ENCODE assay signal across 30 mouse cellular contexts in genomic region chr7:144807976-144808577, GRCm38 (mm10). TPM values are rescaled to one million over a fixed set of nuclear protein-coding genes. Genes with fewer than 3 reads are reported as not detected.
A peak's percentile ranks its signal among the peaks of the same experiment; 100 is the strongest.
DNase-seq lines count a peak whose midpoint lies in the region; ATAC-seq and TF ChIP-seq lines count a peak whose summit lies in the region.
"Had no signal": no experiment of that assay in that cellular context is flagged by ENCODE, and none has a peak within 500 bp of the region (broad histone marks: within the 10 kb centered on the region; RNA-seq: fewer than 3 reads in every experiment).

No protein-coding gene starts in this region.

- H3K9ac ChIP-seq in MEL (ENCODE audit: control insufficient read depth, low read depth, low read length, poor library complexity, severe bottlenecking): no peak overlapping the region
- peak overlapping the region; percentile 12; the same call in 1 of the 2 replicates for H3K9ac ChIP-seq in liver, embryonic 12.5 days
- H3K9ac ChIP-seq: forebrain, embryonic 12.5 days; hindbrain, embryonic 15.5 days; lung, embryonic 15.5 days; neural tube, embryonic 13.5 days had no signal

- no peak overlapping the region for H3K27ac ChIP-seq in MEL (ENCODE audit: control insufficient read depth, low read depth, low read length)
- peak overlapping the region; percentile 10; the same call in 1 of the 2 replicates for H3K27ac ChIP-seq in liver, embryonic 12.5 days
- H3K27ac ChIP-seq: forebrain, embryonic 12.5 days; gastrocnemius, adult 2 months; hindbrain, embryonic 15.5 days; lung, embryonic 15.5 days; midbrain, embryonic 10.5 days; neural tube, embryonic 13.5 days had no signal

- no peaks in the 10 kb centered on the region for H3K36me3 ChIP-seq in MEL (ENCODE audit: control insufficient read depth in 1 of 2, insufficient read depth in 2 of 2, low read length in 2 of 2)
- no peaks in the 10 kb centered on the region for H3K36me3 ChIP-seq in liver, embryonic 12.5 days
- H3K36me3 ChIP-seq: forebrain, embryonic 12.5 days; hindbrain, embryonic 15.5 days; lung, embryonic 15.5 days; midbrain, embryonic 10.5 days; neural tube, embryonic 13.5 days had no signal

- no peak overlapping the region for H3K4me2 ChIP-seq in liver, embryonic 12.5 days
- H3K4me2 ChIP-seq: forebrain, embryonic 12.5 days; hindbrain, embryonic 15.5 days; lung, embryonic 15.5 days; neural tube, embryonic 13.5 days had no signal

- H3K4me1 ChIP-seq in MEL (ENCODE audit: control insufficient read depth in 1 of 2, insufficient read depth in 2 of 2, low read length in 2 of 2): peaks cover 0 to 8% of the 10 kb centered on the region in 2 experiments; a peak in 2 of 4 replicates
- peaks cover 46% of the 10 kb centered on the region for H3K4me1 ChIP-seq in liver, embryonic 12.5 days
- H3K4me1 ChIP-seq: forebrain, embryonic 12.5 days; hindbrain, embryonic 15.5 days had no signal

- H3K79me2 ChIP-seq in MEL (ENCODE audit: control insufficient read depth, insufficient read depth, low read length, poor library complexity): no peaks in the 10 kb centered on the region

- peak; percentile 10 for DNase-seq in MEL (ENCODE audit: low read depth, low spot score)
- no peak for DNase-seq in ovary, postnatal 14 days (ENCODE audit: low spot score)
- no peak for DNase-seq in kidney, postnatal 25 days
- DNase-seq in lung, postnatal 36 days: no peak
- DNase-seq: adrenal gland, adult 8-10 months; cerebellum, adult 8-10 months; gastrocnemius, adult 2 months; kidney, postnatal 4 days; lung, postnatal 4 days; right cerebral cortex, postnatal 4 days; thymus, adult 2 months had no signal

- no peak overlapping the region for H3K4me3 ChIP-seq in MEL (ENCODE audit: control insufficient read depth in 1 of 2, insufficient read depth in 1 of 2, low read depth in 2 of 2, low read length in 2 of 2)
- no peak overlapping the region for H3K4me3 ChIP-seq in liver, embryonic 12.5 days
- H3K4me3 ChIP-seq: forebrain, embryonic 12.5 days; gastrocnemius, adult 2 months; hindbrain, embryonic 15.5 days; lung, embryonic 15.5 days; midbrain, embryonic 10.5 days; myocyte; neural tube, embryonic 13.5 days had no signal

- 0 out of 4 replicates have a peak, but pooled peaks of 1 of the 2 experiments have one; percentile 32 for TF ChIP-seq EP300 in MEL (IDR thresholded peaks at IDR 0.05; ENCODE audit: low read depth in 1 of 2, low read length in 2 of 2)

- no peak for TF ChIP-seq RAD21 in MEL (IDR thresholded peaks at IDR 0.05; ENCODE audit: low read depth, low read length)

- peak; percentile 62 for ATAC-seq in erythroid progenitor cell, adult 5-6 weeks (replicated peaks; ENCODE audit: low FRiP score, poor library complexity, severe bottlenecking)
- ATAC-seq in liver, embryonic 12.5 days: peak; percentile 91
- peak; percentile 85 for ATAC-seq in megakaryocyte progenitor cell, adult 5-6 weeks (replicated peaks; ENCODE audit: poor library complexity)
- ATAC-seq: midbrain, embryonic 16.5 days had no signal

- no peaks in the 10 kb centered on the region for H3K9me3 ChIP-seq in MEL (replicated peaks; ENCODE audit: insufficient read depth, low read length)
- no peaks in the 10 kb centered on the region for H3K9me3 ChIP-seq in liver, embryonic 12.5 days (replicated peaks)
- H3K9me3 ChIP-seq: forebrain, embryonic 12.5 days; hindbrain, embryonic 15.5 days; lung, embryonic 15.5 days; midbrain, embryonic 10.5 days; neural tube, embryonic 13.5 days had no signal

- 30% methylated on average over 4 of the region's 4 CpGs for WGBS in liver, embryonic 12.5 days (ENCODE audit: insufficient replicate concordance)

- H3K27me3 ChIP-seq in MEL (ENCODE audit: control insufficient read depth in 1 of 2, insufficient read depth in 2 of 2, low read length in 2 of 2): no peaks in the 10 kb centered on the region
- H3K27me3 ChIP-seq in liver, embryonic 12.5 days (replicated peaks): peaks cover 16% of the 10 kb centered on the region
- H3K27me3 ChIP-seq: hindbrain, embryonic 15.5 days had no signal

- TF ChIP-seq CTCF in MEL (IDR thresholded peaks at IDR 0.05 in 2 of 3, conservative IDR thresholded peaks at IDR 0.05 in 1 of 3; ENCODE audit: control insufficient read depth in 1 of 3, insufficient read depth in 1 of 3, low read depth in 2 of 3, low read length in 3 of 3, poor library complexity in 1 of 3, severe bottlenecking in 1 of 3): no peak

- TF ChIP-seq POLR2A in MEL (IDR thresholded peaks at IDR 0.05; ENCODE audit: control insufficient read depth in 1 of 2, insufficient read depth in 1 of 2, low read depth in 1 of 2, low read length in 2 of 2, poor library complexity in 1 of 2): no peak

TF ChIP-seq in MEL, 35 proteins besides CTCF, POLR2A, EP300 and RAD21:
- TF ChIP-seq TCF12 (IDR thresholded peaks at IDR 0.05; ENCODE audit: low read depth, low read length) (peak; percentile 50; the same call in 1 of the 2 replicates), TAL1 (IDR thresholded peaks at IDR 0.05; ENCODE audit: low read length) (no peak)

RNA-seq across cellular contexts. Expression of gene Fgf3, which starts 29.8 kb away (rescaled TPM):
- not detected in 2 replicates for total RNA-seq in MEL (2012; rRNA removed)
- polyA plus RNA-seq in MEL (2012; ENCODE audit: insufficient read depth in 1 of 2, insufficient read length in 2 of 2, low read depth in 1 of 2, low replicate concordance in 2 of 2, missing spikeins in 1 of 2): not detected
- total RNA-seq in erythroid progenitor cell, adult 5-6 weeks (2015; ENCODE audit: low replicate concordance): 0.36 TPM in 1 of 2 replicates, not detected in the other
- total RNA-seq in erythroid progenitor cell, adult 5-6 weeks (2017; ENCODE audit: low replicate concordance): 1.1 TPM in 1 of 2 replicates, not detected in the other
- polyA plus RNA-seq in liver, embryonic 12.5 days (2016; fragmentation: Nextera tagmentation; extraction: Ambion mirVana): 0.20 and 0.47 TPM in 2 replicates
- 1.0 and 2.1 TPM in 2 replicates for total RNA-seq in megakaryocyte progenitor cell, adult 5-6 weeks (2015)
- 0.37 and 1.4 TPM in 2 replicates for total RNA-seq in megakaryocyte progenitor cell, adult 5-6 weeks (2017)
- total RNA-seq: gastrocnemius, adult 2 months; gastrocnemius, postnatal 4 days had no signal
- polyA plus RNA-seq: heart, postnatal 0 days; intestine, embryonic 14.5 days; lung, embryonic 15.5 days; myocyte; stomach, embryonic 14.5 days; urinary bladder, adult 2 months had no signal

RNA-seq across cellular contexts. Expression of gene Fgf4, which starts 39.1 kb away (rescaled TPM):
- not detected in 2 replicates for total RNA-seq in MEL (2012; rRNA removed)
- polyA plus RNA-seq in MEL (2012; ENCODE audit: insufficient read depth in 1 of 2, insufficient read length in 2 of 2, low read depth in 1 of 2, low replicate concordance in 2 of 2, missing spikeins in 1 of 2): not detected
- total RNA-seq in erythroid progenitor cell, adult 5-6 weeks (2015; ENCODE audit: low replicate concordance): not detected in 2 replicates
- total RNA-seq in erythroid progenitor cell, adult 5-6 weeks (2017; ENCODE audit: low replicate concordance): not detected in 2 replicates
- polyA plus RNA-seq in liver, embryonic 12.5 days (2016; fragmentation: Nextera tagmentation; extraction: Ambion mirVana): not detected in 2 replicates
- total RNA-seq in megakaryocyte progenitor cell, adult 5-6 weeks (2015): not detected in 2 replicates
- total RNA-seq in megakaryocyte progenitor cell, adult 5-6 weeks (2017): not detected in 2 replicates
- total RNA-seq: adrenal gland, adult 8-10 months; gastrocnemius, adult 2 months; hematopoietic stem cell, adult 5-6 weeks; left cerebral cortex, adult 18-20 months; left cerebral cortex, postnatal 25 days had no signal
- polyA plus RNA-seq: forebrain, embryonic 12.5 days; heart, postnatal 0 days; hindbrain, embryonic 15.5 days; intestine, embryonic 14.5 days; kidney, embryonic 14.5 days; lung, embryonic 15.5 days; midbrain, embryonic 10.5 days; midbrain, embryonic 16.5 days; myocyte; neural tube, embryonic 13.5 days; stomach, embryonic 14.5 days; urinary bladder, adult 2 months had no signal

RNA-seq across cellular contexts. Expression of gene Ano1, which starts 56.3 kb away (rescaled TPM):
- total RNA-seq in MEL (2012; rRNA removed): 0.04 TPM in 1 of 2 replicates, not detected in the other
- polyA plus RNA-seq in MEL (2012; ENCODE audit: insufficient read depth in 1 of 2, insufficient read length in 2 of 2, low read depth in 1 of 2, low replicate concordance in 2 of 2, missing spikeins in 1 of 2): not detected
- not detected in 2 replicates for total RNA-seq in erythroid progenitor cell, adult 5-6 weeks (2015; ENCODE audit: low replicate concordance)
- total RNA-seq in erythroid progenitor cell, adult 5-6 weeks (2017; ENCODE audit: low replicate concordance): not detected in 2 replicates
- polyA plus RNA-seq in liver, embryonic 12.5 days (2016; fragmentation: Nextera tagmentation; extraction: Ambion mirVana): 5.7 and 7.2 TPM in 2 replicates
- total RNA-seq in megakaryocyte progenitor cell, adult 5-6 weeks (2015): not detected in 2 replicates
- total RNA-seq in megakaryocyte progenitor cell, adult 5-6 weeks (2017): not detected in 2 replicates
